Mouse (Mus musculus) heart, postnatal 4 days (tissue): ENCODE measurements at regions not wholly inside any gene's neighbourhood (a gene's known extent, or its start where the extent isn't known, plus 50 kb on each side); places are given as distances from the start of the nearest gene placed in this dataset.
"Not testable (repeated sequence)": the region's sequence is repeated elsewhere in the genome, so short reads cannot be mapped to it uniquely, and the experiment has no call there.

Source experiments
- DNase-seq: peaks from one replicate; pipeline ENCODE4 v3.0.0; 2021

DNA sequence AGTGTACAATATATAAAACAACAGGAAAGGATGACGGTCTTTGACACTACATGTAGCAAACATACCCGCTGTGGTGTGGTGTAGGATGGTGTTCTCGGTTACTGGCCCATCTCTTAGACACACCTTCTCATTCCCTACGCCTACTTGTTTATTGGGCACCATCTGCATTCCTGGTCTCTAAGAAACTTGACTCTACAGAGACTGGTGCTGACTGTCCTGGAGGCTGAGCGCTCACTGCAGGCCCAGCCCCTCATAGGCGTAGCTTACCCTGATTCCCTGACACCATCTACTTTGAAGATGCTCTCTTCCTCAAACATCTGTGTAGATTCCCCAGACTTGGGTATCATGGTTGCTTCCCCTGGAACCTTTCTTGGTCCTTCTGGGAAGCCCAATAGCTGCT lies 90.9 kb upstream of the Fam84a start:
- not testable (repeated sequence) for DNase-seq

DNA sequence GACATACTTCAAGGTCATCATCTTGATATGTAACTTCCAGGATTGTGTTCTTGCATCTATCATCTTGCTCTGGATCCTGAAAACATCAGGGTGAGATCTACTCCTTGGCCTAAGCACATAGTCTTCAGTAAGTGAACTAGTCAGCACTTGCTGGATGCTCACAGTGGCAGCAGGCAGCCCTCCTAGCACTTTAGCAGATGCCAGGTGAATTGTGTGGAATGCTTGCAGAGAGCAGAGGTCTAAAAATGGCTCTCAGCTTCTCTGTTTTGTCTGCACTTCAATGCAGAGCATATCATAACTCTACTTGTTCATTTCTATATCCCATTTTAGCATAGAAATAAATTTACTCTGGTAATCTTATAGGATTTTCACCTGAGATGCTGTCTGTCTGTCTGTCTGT lies 85.8 kb upstream of the Fam84a start:
- DNase-seq: no peak

DNA sequence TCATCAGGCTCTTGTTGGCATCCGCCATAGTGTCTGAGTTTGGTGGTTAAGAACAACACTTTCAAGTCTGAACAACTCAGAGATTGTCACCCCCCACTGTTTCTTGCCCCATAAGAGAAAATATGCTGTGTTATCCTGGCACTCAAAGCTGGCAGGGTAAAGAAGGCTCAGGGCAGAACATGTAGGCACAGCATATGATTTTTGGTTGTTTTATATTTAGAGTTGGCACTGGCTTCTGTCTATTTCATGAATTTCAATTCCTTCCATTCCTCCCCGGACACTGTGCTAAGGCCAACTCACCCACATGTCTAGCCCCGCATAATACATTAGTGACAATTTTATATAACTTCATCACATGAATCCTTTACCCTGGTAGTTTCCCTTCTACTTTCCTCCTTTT lies 83.5 kb upstream of the Fam84a start:
- DNase-seq: no peak

DNA sequence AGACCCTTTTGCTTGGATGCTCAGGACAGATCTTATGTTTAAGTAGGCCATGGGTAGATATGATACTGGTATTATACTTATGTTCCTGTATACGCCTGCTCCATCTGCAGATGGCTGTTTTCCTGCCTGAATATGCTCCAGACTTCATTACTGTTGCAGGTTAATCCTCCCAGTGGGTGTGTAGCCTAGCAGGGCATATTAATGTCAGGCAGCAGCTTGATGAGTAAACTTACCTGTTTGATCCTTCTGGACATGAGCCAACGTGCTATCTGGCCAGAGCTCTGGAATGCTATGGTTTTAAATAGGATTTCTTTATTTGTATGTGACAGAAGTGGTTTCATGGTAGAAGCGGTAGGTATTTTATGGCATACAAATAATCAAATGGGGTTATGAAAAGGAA lies 60.8 kb upstream of the Fam84a start:
- DNase-seq: no peak

GRCm38 (mm10) chr12:14209881-14210280 lies 58.0 kb upstream of the Fam84a start:
- DNase-seq: no peak

DNA sequence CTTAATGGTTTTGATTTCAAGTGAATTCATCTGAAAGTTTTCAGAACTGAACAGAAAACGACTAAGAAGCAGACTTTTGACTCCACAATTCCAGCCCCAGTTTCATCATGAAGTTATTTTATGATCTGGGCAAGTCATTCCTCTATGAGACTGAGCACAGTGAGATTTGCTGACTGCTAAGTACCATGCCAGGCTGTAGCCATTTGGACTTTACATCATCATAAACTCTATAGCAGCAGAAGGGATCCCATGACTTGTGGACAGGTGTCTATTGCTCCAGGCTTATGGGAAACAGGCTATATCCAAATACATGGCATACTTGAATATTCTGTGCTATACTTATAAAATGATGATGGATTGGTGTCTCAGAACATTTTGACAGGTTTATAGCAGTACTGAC lies 55.4 kb upstream of the Fam84a start:
- DNase-seq: no peak

- DNase-seq: no peak
Observed at GRCm38 (mm10) chr12:14204491-14204890, 52.6 kb upstream of the Fam84a start.
